Mouse (Mus musculus) stomach, postnatal 0 days (tissue): ENCODE data around the gene Slc4a10.

ENCODE experiments used
- CTCF ChIP-seq: IDR thresholded peaks from 2 replicates; pipeline ENCODE4 v1.5.1; 2016; ENCODE audit warnings: antibody characterized with exemption, low read depth, mild to moderate bottlenecking, moderate library complexity
- EP300 ChIP-seq: optimal IDR thresholded peaks from 2 replicates; pipeline ENCODE3; 2016; ENCODE audit warnings: antibody characterized with exemption

- no peak for TF ChIP-seq EP300
- TF ChIP-seq CTCF, result no peak
These were observed 225.6 kb downstream of the Slc4a10 start for GRCm38 (mm10) chr2:62271840-62272239.
